Mouse (Mus musculus): Measurements from ENCODE around the gene Rs1.
"Not testable (repeated sequence)": the region's sequence is repeated elsewhere in the genome, so short reads cannot be mapped to it uniquely, and the experiment has no call there.

Gene Rs1

DNA sequence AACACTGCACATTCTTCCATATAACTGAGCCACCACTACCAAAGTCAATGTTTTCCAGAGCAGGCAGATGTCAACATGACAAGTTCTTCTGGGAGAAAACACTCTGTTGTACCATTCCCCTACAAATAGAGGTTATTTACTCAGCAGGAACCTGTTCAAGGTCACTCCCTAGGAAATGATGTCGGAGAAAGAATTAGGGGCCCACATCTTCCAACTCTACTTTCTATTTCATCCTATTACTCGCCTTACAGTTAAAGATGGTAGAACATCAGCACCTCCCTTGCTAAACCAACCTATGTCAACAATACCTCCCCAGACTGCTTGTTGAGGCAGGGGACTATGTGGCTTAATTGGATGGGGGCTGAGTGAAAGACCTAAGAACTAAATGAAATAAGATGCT lies at the start of gene Rs1:
Rs1 (plus strand) TSS at position 301 of the 400 bp plus-strand sequence.
- DNase-seq = no peak

DNA sequence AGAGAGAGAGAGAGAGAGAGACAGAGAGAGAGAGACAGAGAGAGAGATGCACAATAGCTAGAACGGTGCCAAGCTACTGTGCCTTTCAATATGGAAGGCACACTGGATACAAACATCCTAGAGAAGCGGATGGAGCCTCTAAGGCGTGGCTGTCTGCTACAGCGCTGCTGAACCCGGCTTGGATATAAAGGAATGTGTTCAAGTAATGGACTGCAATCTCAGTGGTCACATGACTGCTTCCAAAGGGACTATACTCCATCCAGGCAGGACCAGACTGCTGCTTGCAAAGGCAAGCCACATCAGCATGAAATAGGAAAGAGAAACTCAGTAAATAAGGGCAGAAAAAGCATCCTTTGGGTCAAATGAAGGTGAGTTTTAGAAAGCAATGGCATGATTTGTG lies 32.2 kb upstream of the Rs1 start, which contains the start of gene Ppef1:
Ppef1 (minus strand) TSS at position 116 of the 400 bp plus-strand sequence.
- DNase-seq = no peak

DNA sequence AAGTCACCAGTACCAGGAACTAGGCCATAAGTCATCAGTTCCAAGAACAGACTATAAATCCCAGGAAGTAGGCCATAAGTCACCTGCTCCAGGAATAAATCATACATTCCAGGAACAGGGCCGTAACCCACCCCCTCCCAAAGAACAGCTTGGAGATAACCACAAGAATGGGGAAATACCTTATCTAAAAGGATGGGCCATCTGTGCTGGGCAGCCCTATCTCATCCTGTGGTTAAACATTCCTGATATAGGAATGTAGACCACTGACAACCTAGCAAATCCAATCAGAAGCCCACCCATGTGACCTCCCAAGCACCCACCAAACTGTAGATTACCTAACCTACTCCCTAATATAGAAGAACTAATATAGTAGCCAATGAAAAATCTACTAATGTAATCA lies 22.4 kb upstream of the Rs1 start:
- no peak for DNase-seq

DNA sequence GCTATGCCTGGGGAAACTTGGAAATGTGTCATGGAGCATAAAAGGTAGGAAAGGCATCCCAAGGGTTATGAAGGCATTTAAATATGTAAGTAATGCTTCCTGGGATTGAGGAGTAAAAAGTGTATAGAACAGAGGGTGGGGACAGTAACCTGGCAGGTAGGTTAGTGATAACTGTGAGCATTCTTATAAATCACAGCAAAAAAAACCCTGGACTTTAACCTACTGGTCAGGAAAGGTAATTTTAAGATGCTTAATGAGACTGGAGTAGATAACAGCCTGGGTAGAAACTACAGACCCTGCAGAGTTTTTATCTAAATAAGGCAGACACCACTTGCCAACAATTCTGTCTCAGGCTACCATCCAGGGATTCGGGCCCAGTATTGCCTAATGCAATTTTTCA lies 19.2 kb upstream of the Rs1 start:
- no peak for DNase-seq

DNA sequence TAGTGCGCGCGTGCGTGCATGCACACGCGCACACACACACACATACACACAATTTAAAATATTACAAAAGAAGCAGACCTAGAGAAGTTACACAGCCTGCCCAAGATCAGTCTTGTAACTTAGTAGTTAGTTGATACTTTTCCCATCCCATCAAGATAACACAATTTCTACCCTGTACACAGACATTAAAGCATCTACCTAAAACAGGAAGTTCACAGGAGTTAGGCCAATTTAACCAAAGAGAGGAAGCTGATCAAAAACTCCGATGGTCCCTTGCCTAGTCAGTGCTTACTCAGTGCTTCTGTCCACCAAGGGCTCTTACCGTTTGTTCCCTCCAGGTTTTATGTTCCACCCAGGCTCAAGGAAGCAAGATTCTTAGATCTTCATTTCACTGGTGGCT lies 17.0 kb upstream of the Rs1 start:
- DNase-seq = no peak

DNA sequence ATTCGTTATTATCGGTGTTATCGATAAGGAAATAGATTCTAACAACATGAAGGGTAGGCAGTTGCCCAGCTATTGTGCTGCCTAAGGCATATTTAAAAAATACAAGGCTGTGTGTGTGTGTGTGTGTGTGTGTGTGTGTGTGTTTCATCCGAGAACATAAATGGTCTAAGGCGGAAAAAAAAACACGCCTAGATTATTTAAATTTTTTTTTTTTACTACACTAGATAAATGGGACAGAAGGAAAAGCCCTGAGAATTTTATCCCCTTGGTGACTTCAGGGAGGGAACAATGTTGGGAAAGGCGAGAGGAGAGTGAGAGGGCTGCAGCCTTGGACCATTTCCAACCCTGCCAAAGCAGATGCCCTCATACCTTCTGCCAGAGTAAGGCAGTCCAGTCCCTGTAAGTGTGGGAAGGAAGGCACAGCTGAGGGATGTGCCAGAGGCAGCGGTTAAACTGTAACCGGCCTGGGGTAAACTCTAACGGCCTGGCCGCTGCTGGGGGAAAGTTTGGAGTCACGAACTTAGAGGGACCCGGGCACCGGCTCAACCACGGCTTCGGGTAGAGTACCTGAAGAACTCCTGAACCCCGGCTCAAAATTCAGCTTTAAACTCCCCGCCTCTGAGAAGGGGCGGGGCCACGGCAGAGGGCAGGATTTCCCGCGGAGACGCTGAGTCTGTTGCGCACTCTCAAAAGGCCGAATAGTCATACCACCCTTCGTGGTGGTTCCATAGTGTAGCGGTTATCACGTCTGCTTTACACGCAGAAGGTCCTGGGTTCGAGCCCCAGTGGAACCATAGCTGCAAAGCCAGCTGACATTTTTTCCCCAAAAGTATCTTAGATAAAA lies 2.2 kb upstream of the Rs1 start:
- peak; percentile 92 for DNase-seq

DNA sequence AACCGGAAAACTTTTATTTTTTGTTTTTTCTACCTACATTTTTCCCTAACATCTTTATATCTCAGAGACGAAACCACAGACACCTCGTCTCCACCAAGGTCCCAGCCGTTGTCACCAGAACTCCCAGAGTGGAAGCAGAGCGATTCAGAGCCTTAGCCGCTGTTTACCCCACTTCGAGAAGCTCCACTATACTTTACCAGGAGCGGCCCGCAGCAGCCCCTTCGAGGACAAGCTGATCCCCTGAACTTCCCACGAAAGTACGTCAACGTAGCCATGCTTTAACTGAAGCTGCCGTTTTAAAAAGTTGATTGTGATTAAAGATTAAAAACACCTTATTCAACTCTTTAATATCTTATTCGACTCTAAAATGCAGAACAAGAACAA lies 1.6 kb upstream of the Rs1 start:
- no peak for DNase-seq

DNA sequence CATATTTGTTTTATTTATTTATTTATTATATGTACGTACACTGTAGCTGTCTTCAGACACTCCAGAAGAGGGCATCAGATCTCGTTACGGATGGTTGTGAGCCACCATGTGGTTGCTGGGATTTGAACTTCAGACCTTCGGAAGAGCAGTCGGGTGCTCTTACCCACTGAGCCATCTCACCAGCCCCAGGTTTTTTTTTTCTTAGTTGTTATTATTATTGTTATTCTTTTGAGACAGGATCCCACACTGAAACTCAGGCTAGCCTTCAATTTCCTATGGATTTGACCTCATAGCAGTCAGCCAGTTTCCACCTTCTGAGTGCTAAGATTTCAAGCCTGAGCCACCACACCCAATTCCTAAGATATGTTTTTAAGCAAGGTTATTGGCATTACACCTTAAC lies 1.8 kb downstream of the Rs1 start:
- DNase-seq = not testable (repeated sequence)

DNA sequence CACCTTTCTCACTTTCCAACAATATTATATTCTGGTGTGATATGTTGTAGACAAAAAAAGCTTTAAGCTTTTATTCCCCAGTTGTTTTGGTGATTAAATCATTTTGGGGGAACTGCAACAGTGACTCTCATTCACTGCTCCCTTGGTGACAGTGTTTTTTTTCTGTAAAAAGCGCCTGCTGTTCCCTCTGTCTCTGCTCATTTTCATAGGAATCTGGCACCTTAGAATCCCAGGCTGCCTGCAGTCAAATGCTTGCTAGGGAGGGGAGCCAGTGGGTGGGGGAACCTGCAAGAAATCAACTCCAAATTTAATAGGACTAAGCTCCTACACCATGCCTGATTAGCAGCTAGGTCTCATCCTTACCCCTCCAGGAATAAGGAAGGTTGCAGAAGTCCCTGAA lies 5.2 kb downstream of the Rs1 start:
- DNase-seq = no peak

DNA sequence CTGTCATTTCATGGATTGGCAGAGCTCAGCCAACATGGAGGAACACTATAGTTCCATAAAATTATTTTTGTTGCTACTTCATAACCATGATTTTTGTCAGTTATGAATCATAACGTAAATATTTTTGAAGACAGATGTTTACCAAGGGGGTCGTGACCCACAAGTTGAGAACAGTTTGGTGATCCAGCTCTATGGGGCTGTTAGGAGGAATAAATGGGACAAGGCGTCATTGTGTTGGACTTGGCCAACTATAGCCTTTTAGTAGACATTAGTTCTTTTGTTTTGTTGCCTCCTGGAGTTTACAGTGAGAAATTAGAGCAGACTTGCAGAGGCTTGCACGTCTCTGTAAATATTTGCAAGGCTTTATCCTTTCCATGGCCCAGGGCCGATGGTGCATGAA lies 14.5 kb downstream of the Rs1 start:
- no peak for DNase-seq

DNA sequence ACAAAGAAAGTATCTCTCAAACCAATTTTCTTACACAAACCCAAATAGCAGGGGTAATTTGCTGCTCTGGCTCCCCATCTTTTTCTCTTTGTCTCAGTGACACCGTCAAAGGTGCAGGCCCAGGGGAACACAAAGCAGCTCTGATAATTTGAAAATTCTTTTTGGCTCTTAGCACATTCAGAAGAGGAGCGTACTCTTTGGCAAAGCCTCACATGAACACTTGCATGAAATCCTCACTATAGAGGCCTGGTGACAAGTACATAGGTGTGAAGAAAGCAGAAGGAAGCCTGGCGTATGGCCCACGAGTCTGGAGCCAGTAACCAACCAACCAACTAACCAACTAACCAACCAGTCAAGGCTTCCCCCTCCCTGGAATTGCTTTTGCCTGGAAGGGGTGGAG lies 27.1 kb downstream of the Rs1 start:
- no peak for DNase-seq

DNA sequence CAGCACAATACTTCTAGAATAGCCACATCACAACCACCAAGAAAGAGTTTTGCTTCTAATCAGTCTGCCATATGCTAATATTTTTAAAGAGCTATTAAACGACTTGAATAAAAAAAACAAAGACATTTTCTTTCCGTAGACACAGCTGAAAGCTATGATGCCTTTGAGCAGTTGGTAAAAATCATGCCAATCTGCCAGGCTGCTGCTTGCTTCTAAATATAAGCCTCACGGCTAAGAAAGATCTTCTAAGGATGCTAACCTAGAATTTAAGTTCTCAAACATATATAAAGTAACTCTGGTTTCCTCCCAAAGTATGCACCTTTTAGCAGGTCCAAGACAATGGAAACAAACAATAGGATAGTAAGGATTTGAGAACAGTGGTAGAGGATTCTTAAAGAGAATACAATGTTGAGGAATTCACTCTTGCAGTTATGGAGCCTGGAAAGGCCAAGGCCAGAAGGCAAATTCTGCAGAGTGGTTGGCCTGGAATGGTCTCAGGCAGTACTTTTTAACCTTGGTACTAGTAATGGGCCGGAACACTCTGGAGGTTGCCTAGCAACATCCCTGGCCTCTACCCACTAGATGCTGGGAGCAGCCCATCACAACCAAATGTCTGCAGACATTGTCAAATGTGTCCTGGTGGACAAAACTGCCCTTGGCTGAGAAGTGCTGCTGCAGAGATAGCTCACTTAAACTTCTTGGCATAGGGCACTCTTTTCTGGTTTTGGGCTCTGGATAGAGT lies 36.8 kb downstream of the Rs1 start:
- DNase-seq = no peak

DNA sequence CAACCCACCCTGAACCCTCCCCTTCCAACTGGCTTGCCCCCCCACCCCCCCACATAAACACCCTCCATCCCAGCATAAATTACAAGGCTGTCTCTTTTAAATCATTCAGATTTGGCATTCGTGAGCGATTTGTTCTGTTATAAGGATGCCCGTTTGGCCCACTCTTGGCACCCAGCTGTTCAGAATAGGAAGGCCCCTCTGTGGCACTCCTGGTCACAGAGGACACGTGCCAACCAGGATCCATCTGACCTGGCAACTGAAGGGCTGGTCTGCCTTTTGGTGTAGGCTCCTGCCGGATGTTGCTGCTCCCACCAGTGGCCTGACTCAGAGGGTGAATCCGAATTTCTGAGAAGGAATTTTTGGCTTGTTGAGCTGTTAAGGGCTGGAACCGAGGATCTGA lies 40.4 kb downstream of the Rs1 start:
- DNase-seq = no peak

All from thymus, postnatal 14 days (tissue).